Mouse (Mus musculus): ENCODE results near the gene Mettl24.

Gene Mettl24

DNA sequence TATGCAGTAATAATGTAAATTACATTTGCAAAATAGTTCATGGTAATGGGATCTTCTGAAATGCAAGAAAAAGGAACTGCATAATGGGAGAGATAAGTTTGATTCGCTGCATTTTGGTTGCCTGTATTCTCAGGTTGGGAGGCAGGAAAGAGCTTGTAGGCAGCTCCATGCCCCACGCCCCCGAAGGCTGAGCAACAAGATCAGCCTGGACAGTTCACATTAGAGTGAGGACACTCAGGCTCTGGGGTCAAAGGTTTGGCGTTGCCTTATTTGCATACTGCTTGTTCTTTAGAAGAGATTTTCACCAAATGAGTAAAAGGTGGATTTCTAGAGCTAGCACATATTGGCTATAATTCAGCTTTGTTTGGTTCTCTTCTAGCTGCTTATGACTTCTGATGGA, 123.1 kb downstream of the Mettl24 start:
- CTCF ChIA-PET = no interaction called here

DNA sequence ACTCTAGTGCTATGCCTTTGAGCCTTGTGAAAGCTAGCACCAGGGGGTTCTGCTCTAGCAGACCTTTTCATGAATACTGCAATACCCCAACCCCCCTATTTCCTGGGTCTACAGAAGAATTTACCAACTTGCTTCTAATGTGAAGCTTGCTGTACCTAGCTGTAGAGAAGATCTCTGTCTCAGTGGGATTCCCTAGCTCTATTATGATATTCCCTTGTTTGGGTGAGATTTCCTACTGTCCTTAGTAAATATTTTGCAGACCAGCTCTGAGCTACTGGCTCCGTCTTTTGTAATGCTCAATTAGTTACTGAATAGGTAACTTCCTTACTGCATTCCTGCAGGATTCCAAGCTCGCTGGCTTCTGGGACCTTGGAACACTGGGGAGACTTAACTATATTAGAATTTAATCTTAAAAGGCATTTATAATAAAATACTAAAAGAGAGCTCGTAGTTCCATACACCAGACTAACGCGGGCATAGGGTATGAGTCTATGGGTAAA, 126.4 kb downstream of the Mettl24 start:
- CTCF ChIA-PET = interaction anchor here (0.5 kb wide), 1 partner anchor 651 kb away, joined by 4 read pairs; no protein-coding TSS in a partner anchor

DNA sequence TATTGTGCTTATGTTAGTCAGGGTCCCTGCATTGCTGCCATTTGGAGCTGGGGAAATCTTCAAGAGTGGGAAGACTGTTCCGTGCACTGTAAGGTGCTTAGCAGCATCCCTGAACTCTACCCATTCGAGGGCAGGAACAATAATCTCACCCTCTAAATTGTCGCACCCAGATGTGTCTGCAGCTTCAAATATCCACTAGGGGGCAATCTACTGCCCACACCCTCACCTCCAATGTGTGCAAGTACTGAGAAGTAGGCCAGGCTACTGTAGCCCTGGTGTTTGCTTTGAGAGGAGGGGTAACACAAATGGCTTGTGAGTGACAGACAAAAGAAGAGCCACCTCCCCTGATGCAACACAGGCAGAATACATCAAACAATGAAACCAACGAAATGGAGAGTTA, 130.5 kb downstream of the Mettl24 start:
- CTCF ChIA-PET = no interaction called here

DNA sequence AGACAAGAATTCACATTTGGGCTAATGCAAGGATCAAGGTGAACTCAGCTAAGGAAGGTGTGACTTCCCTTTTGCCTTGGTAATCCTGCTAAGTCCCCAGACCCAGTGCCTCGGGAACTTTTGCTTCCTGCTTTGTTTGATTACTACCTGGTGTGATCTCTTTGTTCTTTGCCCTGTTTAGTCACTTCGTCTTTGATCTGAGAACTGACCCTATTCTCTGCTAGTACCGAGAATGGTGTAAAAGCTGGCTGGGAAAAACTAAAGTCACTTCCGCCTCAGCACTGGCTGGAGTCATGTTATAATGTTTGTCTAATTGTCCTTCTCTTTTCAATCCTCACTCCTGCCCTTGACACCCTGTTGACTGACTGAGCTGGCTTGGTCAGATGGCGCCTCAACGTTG, 133.4 kb downstream of the Mettl24 start:
- CTCF ChIA-PET = no interaction called here

DNA sequence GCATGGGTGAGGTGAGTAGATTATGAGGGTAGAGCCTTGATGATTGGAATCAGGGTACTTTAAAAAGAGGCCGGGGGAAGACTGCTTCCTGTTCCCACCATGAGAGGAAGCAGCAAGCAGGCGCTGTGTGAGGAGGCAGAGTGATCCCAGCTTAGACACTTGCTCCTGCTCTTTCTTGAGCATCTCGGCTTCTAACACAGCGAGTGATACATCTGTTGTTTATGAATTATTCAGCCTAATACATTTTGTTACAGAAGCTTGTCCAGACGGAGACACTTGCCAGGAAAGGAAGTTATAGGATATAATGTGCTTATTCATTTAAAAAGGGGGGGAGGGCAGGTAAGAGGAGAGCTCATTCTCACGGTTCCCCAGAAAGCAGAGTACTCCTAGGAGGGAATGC, 142.9 kb downstream of the Mettl24 start:
- CTCF ChIA-PET = no interaction called here

DNA sequence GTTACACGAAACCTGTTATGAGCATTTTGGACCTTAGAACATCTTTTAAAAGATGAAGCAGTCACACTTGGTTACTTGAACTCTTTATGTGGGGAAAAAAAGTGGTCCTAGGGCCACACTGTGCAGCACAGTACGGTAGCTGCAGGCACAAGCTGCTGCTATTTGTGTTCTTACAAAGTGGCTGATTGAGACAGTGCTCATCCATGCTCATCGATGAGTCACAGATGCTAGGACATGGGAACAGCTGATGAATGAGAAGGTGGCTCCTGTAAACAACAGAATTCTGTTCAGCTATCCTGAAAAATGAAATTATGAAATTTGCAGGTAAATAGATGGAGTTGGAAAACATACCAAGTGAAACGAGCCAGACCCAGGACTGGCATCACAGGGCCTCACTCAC, 144.6 kb downstream of the Mettl24 start:
- CTCF ChIA-PET = no interaction called here

DNA sequence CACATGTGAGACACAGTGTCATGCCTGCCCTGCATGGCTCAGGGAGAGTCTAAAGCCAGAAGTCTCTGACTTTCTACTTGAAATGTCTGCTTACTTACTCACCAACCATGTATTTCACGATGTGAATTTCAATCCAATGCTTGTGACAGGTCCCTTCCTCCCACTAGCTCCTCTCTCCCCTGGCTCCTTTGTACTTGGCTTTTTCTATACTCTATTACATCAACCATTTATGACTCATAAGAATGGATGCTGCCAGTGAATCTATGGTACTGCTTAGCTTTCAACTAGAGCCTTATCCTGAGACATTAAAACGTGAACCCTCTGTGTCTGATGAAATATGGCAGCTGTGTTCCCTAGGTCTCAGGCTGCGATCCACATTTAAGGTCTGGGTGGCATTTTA, 147.2 kb downstream of the Mettl24 start:
- CTCF ChIA-PET = interaction anchor here (0.6 kb wide), 1 partner anchor 156 kb away, joined by 3 read pairs; no protein-coding TSS in a partner anchor

DNA sequence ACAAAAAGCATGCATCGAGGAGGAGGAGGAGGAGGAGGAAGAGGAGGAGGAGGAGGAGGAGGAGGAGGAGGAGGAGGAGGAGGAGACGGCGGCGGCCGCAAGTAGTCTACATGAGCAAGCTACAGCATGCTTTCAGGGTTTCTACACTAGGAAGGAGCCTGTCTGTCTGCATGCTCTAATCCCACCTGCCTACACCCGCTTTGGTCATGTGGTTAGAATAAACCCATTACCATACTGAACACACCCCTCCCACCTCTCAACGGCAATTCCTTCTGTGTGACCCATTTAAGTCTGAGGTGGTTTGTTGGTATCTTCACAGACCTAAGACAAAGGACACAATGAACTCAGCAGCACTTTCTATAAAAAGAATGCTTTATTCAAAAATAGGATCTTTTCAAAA, 148.2 kb downstream of the Mettl24 start:
- CTCF ChIA-PET = interaction anchor here (0.7 kb wide), 1 partner anchor 611 kb away, joined by 5 read pairs; no protein-coding TSS in a partner anchor

DNA sequence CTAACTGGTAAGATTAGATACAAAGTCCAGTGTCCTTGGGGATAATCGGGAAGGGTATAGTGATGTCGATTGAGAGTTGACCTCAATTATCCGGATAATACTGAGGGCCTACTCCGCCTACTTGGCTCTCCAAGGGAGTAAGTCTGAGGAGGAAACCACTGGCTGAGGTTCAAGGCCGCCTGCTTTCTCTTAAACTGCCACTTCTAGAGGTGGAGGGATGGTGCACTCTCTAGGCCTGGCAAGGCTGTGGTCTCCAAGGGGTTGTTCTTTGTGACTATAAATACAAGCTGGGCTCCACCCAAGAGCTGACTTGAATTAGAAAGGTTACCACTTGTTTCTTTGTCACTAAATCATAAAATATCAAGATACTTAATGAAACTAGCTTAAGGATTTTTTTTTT, 157.0 kb downstream of the Mettl24 start:
- CTCF ChIA-PET = no interaction called here

DNA sequence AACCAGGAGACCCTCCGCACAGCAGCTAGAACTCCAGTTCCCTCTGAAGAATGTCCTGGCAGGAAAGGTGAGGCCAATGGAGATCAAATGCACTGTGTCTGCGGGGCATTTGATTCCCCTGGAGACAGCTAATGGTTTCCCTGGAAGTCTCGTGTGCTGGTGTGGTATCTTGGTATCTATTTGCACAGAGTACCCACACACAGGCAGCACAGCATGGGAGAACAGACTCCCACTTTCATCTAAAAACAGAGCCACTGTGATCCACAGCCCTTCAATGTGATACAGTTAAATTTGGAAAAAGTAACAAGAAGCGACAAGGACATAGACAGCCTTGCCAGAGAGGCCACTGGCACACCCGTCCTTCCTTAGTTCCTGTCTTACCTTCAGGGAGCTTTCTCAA, 160.8 kb downstream of the Mettl24 start:
- CTCF ChIA-PET = no interaction called here

DNA sequence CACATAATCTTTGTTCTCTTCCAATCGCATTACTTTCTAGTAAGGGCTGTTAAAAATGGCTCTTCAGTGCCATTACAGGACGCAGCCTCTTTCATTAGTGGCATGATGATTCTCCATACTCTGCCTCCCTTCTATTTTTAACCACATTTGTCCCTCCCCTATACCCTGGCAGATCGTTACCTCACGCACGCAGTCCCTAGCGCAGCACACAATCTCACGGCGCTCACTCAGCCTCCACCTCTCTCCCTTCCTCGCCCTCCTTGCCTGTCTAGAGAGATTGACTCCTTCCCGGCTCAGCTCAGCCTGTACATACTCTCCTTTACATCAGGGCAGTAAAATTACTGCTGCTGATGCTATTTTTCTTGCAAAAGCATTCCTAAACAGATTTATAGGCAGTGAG, 161.5 kb downstream of the Mettl24 start:
- CTCF ChIA-PET = no interaction called here

DNA sequence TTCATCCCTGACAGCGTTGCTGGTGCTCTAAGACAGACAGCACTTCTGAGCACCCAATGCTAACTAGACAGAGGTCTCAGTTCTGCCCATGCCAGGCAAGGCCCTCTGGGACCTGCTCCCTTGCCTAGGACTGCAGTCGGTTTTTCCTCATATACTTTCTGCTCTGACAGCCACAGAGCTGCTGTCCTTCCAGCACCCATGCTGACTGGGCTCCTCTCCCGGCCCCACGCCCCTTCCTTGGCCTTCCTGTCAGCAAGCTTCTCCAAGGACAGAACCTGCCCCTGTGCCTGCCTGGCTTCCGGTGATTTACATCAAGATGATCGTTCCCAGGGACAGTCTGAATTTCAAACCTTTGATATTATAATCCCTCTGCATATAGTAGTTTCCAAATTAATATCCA, 162.5 kb downstream of the Mettl24 start:
- CTCF ChIA-PET = interaction anchor here (0.7 kb wide), 1 partner anchor 101 kb away, joined by 3 read pairs; no protein-coding TSS in a partner anchor

DNA sequence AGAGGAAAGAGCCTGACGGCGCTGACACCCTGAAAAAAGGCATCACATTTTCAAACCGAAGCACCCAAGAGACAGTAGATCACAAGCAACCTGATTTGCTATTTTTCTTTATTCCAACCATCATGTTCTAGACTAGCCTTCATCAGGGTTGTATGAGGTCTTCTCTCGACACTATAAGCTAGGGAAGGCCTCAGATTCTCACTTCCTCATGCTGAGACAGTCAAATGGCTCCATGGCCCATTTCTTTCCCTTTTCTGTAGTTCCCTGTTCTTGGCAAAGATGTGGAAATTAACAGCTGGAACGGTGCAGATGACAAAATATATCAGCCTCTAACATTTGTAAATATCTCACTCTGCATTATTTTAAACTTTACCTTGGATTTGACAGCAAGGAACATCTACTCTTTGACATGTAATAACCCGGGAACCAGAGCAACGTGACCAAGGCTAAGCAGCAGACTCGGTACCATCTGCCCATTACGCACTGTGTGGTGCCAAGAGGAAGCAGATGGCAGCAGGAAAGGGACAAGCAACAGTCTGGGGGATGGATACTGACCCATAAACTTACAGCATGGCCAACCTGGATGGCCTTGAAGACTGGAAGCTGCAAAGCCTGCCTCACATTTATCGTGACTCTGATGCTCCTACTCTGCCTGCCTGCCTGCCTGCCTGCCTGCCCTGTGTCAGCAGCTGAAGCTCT, 164.2 kb downstream of the Mettl24 start:
- CTCF ChIA-PET = no interaction called here

DNA sequence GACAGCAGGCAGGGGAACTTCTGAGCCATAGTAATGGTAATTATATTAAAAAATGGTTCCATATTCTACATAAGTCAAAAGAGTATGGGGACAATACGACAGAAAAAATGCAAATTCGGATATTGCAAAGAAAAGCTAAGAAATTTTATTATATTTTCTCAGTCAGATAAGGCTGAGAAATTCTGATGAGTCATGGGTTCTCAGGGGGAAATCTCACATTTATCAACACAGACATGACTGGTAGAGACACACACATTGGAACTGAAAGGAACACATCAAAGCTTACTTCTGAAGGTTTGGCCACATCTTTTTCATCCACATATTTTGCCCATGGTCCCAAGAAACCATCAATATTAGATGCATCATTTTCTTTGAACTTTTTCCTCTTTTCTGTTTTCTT, 167.6 kb downstream of the Mettl24 start:
- CTCF ChIA-PET = interaction anchor here (0.7 kb wide), 1 partner anchor 676 kb away, joined by 3 read pairs; no protein-coding TSS in a partner anchor

DNA sequence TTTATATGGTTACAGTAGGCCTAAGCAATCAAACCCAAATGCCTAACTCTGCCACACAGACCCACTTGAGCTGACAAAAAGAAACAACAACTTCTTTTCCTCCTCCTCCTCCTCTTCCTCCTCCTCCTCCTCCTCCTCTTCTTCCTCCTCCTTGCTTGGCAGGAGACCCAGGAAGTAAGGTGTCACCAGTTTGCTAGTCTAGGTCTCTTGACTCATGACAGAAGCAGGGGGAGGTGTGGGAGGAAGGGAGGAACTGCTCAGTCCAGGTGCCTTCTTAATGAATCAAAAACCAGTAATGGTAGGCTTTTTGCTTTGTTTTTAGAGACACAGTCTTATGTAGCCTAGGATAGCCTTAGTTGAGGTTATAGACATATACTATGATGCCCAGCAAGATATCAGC, 168.1 kb downstream of the Mettl24 start:
- CTCF ChIA-PET = interaction anchor here (0.7 kb wide), 1 partner anchor 677 kb away, joined by 3 read pairs; no protein-coding TSS in a partner anchor

DNA sequence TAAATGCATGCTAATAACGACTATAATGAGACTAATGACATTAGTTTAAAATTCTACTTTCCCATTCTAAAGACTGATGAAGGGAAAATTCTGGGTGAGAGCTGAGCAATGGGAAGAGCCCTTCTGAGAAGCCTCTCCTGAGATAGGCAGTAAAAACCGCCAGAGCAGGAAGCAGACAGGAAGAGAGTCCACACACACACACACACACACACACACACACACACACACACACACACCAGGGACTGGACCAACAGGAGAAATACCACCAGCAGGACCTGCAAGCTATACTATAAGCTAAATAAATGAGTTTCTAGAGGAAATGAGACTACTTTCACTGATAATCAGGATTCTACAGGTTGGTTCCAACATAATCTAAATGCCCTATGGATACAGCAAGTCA, 172.5 kb downstream of the Mettl24 start:
- CTCF ChIA-PET = interaction anchor here (0.6 kb wide), 1 partner anchor 806 kb away, joined by 4 read pairs; no protein-coding TSS in a partner anchor

DNA sequence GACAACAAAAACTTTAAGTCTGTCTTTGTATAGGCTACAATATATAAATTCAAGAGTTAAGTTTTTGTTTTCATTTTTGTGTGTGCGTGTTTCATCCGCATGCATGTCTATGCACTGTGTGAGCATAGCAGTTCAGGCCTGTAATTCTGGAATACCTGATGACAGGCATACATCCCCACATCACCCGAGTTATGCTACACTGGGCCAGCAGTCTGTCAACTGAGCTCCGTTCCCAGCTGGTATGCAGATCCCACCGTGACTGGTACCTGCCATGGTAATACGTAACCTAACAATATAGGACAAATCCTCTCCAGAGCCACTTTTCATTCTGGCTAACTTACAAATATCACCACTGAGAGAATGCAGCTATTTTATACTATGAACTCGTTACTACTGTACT, 173.6 kb downstream of the Mettl24 start:
- CTCF ChIA-PET = no interaction called here

DNA sequence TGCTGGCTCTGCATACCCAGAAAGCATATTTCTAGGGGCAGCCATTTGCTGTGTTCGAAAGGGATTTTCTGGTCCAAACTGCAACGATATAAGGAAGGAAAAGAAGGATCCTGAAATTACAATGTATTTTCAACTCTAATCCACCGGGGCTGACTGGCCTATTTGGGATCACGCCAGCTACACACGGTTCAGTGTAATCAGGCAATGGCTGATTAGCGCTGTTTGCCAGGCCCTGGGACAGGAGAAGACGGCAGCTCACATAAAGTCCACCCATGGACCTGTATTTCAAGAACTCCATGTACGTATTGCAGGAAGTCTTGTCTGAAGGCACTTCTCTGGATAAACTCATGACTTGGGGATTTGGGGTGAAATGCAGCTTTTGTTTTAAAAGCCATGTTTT, 174.5 kb downstream of the Mettl24 start:
- CTCF ChIA-PET = no interaction called here

All from spleen, embryonic (tissue).